Mouse (Mus musculus) forebrain, embryonic 12.5 days (tissue): Measurements from ENCODE around the gene H2al1i. TPM values are rescaled to one million over a fixed set of nuclear protein-coding genes. Genes with fewer than 3 reads are reported as not detected.
A peak's percentile ranks its signal among the peaks of the same experiment; 100 is the strongest.
"Not testable (repeated sequence)": the region's sequence is repeated elsewhere in the genome, so short reads cannot be mapped to it uniquely, and the experiment has no call there.

Experiments
- ATAC-seq: fragments of 200-750 bp; cut with Nextera tagmentation; 2 replicates; pipeline ENCODE4 v1.8.0; 2017; ENCODE audit warnings: moderate TSS enrichment; ENCODE audit not compliant: low FRiP score
- H3K27ac ChIP-seq: fragments of 300-500 bp; sonication (generic); 2 replicates; pipeline ENCODE4 v1.5.1; 2016; ENCODE audit warnings: mild to moderate bottlenecking
- H3K27me3 ChIP-seq: fragments of 300-500 bp; sonication (generic); 2 replicates; pipeline ENCODE4 v1.6.1; 2016; ENCODE audit warnings: mild to moderate bottlenecking
- H3K36me3 ChIP-seq: fragments of 300-500 bp; sonication (generic); replicated peaks from 2 replicates; pipeline ENCODE4 v1.6.1; 2016; ENCODE audit warnings: mild to moderate bottlenecking
- H3K4me1 ChIP-seq: fragments of 300-500 bp; sonication (generic); 2 replicates; pipeline ENCODE4 v1.6.1; 2016
- H3K4me2 ChIP-seq: fragments of 300-500 bp; sonication (generic); 2 replicates; pipeline ENCODE4 v1.6.1; 2016; ENCODE audit warnings: mild to moderate bottlenecking, moderate library complexity
- H3K4me3 ChIP-seq: fragments of 300-500 bp; sonication (generic); replicated peaks from 2 replicates; pipeline ENCODE4 v1.5.1; 2016; ENCODE audit warnings: mild to moderate bottlenecking
- H3K9ac ChIP-seq: fragments of 300-500 bp; sonication (generic); 2 replicates; pipeline ENCODE4 v1.6.1; 2016; ENCODE audit warnings: mild to moderate bottlenecking
- H3K9me3 ChIP-seq: fragments of 300-500 bp; sonication (generic); 2 replicates; pipeline ENCODE4 v1.6.1; 2016
- WGBS: fragments of 180-500 bp; shearing (Covaris S2); methylation state at CpG from one replicate; pipeline ENCODE4 v1.1.7; 2016; 5-methylcytosine and 5-hydroxymethylcytosine counted together
- polyA plus RNA-seq: library from polyadenylated mRNA; unstranded; fragments of >200 nt; fragmentation: Nextera tagmentation; extraction: Ambion mirVana; gene quantifications from 2 replicates; pipeline ENCODE4 v1.2.1, GENCODE M21; 2016

The H2al1i gene
- polyA plus RNA-seq, 1 experiment from 2014 or later, result not detected

DNA sequence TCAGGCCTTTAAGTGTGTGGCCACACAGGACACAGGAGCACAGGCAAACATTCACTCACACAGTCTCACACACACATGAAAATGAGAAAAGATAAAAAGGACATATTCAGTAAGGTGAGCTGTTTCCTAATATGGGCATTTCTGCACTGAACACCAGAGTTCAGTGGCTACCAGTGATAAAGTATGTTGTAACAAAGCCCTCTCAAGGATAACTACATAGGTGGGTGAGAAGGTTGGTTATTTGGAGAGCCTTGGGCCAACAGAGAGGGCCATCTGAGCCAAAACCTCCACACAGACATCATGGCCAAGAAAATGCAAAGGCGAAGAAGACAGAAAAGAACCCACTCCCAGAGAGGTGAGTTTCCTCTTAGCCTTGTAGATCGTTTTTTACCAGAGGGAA is 3.1 kb downstream of the H2al1i start, which contains the start of gene H2al1j:
Gene H2al1j (plus strand): TSS at position 301 of the 400 bp plus-strand sequence.
- H3K27me3 ChIP-seq, H3K36me3 ChIP-seq, H3K27ac ChIP-seq, H3K9me3 ChIP-seq, H3K4me1 ChIP-seq, H3K4me2 ChIP-seq, H3K9ac ChIP-seq, H3K4me3 ChIP-seq, ATAC-seq: not testable (repeated sequence)
- WGBS, result 93% methylated on average over 2 of the region's 2 CpGs

DNA sequence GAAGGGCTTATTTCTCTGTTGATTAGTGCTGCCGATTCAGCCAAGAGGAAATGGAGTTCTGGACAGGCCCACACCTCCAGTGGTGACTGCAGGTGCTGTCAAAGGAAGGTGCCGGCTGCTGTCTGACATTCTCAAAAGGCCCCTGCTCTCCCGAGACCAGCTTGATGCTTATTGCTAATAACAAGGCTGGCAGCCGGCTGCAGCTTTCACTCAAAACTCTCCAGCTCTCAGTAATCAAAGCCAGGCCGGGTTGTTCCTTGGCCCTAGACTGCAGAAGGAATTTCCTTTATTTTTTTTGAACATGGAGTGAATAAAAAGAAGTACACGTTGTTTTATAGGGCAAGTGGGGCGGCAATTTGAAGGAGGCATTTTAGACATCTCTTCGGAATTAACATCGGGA is 21.3 kb downstream of the H2al1i start:
- ATAC-seq, result no peak
- no peaks in the 10 kb centered on the region for H3K4me1 ChIP-seq
- H3K27ac ChIP-seq, result no peak overlapping the region
- no peak overlapping the region for H3K4me3 ChIP-seq
- no peak overlapping the region for H3K9ac ChIP-seq
- no peaks in the 10 kb centered on the region for H3K36me3 ChIP-seq
- H3K4me2 ChIP-seq, result no peak overlapping the region
- H3K9me3 ChIP-seq, result no peaks in the 10 kb centered on the region
- 62% methylated on average over 9 of the region's 9 CpGs for WGBS
- H3K27me3 ChIP-seq, result 0 out of 2 replicates have a peak, but pooled peaks cover 2% of the 10 kb centered on the region

DNA sequence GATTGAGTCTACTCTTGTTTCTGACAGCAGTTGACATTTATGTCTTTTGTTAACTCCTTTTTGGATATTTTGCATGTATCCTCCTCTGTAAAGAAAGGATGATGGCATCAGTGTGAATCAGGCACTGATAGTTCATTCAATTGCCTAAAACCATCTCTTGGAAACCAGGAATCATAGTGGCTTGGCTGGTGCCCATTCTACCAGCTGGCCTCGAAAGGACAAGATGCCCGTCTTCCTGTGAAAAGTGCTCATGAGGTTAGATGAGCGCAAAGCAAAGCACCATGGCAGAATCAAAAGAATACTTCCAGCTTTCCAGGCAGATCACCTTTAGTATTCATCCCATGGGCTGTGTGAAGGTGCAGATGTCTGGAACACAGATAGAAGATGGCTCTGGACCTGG is 22.3 kb downstream of the H2al1i start:
- H3K27me3 ChIP-seq, result 0 out of 2 replicates have a peak, but pooled peaks cover 2% of the 10 kb centered on the region
- no peaks in the 10 kb centered on the region for H3K4me1 ChIP-seq
- H3K36me3 ChIP-seq, result no peaks in the 10 kb centered on the region
- no peak overlapping the region for H3K9ac ChIP-seq
- H3K4me3 ChIP-seq, result no peak overlapping the region
- no peaks in the 10 kb centered on the region for H3K9me3 ChIP-seq
- no peak overlapping the region for H3K27ac ChIP-seq
- 92% methylated on average over 3 of the region's 3 CpGs for WGBS
- no peak for ATAC-seq
- no peak overlapping the region for H3K4me2 ChIP-seq

DNA sequence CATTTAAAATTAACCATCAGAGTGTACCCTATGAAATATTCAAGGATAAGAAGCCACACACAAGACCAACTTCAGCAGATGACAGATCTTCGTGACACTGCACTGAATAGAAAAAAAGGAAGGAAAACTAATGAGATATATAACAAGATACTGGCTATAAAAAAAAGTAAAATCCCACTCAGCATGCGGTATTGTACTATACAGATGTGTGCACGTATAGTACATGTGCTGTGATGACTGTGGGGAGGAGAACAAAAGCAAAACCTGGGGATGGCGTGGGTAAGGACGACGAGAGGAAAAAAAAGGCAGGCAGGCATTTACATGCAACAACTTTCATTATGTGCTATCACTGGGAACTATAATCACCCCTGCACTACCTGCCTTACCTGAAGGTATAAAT is 36.4 kb downstream of the H2al1i start:
- WGBS, result 84% methylated on average over 6 of the region's 6 CpGs
- no peak for ATAC-seq

DNA sequence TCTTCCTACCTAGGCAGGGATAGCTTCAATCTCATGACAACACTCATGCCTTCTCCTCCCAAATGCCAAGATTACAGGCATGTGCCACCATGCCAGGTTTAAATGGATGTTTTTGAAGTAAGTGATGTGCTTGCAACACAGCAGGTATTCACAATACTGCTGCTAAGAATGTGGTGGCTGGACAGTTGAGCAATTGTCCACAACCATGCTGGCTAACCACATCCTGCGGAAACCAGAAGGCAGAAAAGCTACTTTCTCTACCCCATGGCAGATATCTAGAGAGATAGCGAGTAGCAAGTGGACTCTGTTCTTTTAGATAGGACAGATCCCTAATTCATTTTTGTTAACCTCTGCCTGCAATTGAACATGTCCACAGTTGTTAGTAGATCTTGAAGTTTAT is 36.8 kb downstream of the H2al1i start:
- no peak overlapping the region for H3K4me2 ChIP-seq
- H3K9ac ChIP-seq, result no peak overlapping the region
- H3K27ac ChIP-seq, result no peak overlapping the region
- no peaks in the 10 kb centered on the region for H3K4me1 ChIP-seq
- H3K36me3 ChIP-seq, result no peaks in the 10 kb centered on the region
- no peak for ATAC-seq
- H3K4me3 ChIP-seq, result no peak overlapping the region
- 90% methylated on average over 2 of the region's 2 CpGs for WGBS
- no peaks in the 10 kb centered on the region for H3K9me3 ChIP-seq
- H3K27me3 ChIP-seq, result peaks cover 15% of the 10 kb centered on the region

More for the DNA sequence above, 36.4 kb downstream of the H2al1i start:
- Histone ChIP-seq H3K27ac (no peak overlapping the region), H3K4me3 (no peak overlapping the region), H3K27me3 (peaks cover 15% of the 10 kb centered on the region), H3K9me3 (no peaks in the 10 kb centered on the region), H3K4me1 (no peaks in the 10 kb centered on the region), H3K36me3 (no peaks in the 10 kb centered on the region), H3K9ac (no peak overlapping the region), H3K4me2 (no peak overlapping the region)

DNA sequence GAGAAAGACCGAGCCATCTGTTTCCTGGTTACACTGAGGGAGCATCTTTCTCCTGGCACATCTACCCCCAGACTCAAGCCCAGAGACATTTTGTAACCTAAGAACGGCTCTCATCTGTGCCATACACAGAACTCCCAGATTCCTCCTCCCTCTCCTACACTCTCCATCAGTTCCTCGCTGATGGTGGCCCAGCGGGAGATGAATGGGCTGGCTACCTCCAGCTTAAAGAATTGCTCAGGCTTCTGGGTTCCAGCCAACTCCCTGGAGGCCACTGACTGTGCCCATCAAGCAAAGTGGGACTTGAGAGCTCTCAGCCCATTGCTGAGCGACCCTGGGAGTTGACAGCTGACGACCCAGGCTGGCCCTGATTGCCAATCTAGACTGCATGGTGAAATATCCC is 39.4 kb downstream of the H2al1i start:
- H3K9me3 ChIP-seq, result no peaks in the 10 kb centered on the region
- H3K9ac ChIP-seq, result no peak overlapping the region
- H3K4me1 ChIP-seq, result no peaks in the 10 kb centered on the region
- H3K27me3 ChIP-seq, result peaks cover 17% of the 10 kb centered on the region
- H3K27ac ChIP-seq, result no peak overlapping the region
- H3K36me3 ChIP-seq, result no peaks in the 10 kb centered on the region
- peak; percentile 65; the same call in 1 of the 2 replicates for ATAC-seq
- no peak overlapping the region for H3K4me3 ChIP-seq
- H3K4me2 ChIP-seq, result no peak overlapping the region
- WGBS, result 50% methylated on average over 6 of the region's 6 CpGs

DNA sequence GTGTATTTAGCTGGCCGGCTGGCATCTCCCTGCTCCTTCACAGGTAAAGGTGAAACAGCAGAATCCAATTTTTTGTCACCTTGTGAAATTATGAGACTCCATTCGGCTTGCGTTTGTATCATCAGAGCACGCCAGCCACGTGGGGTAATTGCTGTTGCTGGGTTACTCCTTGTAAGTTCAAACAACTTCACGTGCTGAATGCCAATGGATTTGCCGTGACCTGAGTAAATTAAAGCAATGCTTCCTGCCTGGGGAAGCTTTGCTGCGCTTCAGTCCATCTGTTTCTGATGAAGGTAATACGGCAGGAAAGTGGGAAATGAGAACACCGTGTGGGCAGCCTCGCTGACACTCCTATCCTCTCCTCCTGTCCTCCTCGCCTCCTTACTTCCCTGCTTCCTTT is 40.7 kb downstream of the H2al1i start:
- Histone ChIP-seq H3K9ac (no peak overlapping the region), H3K36me3 (no peaks in the 10 kb centered on the region), H3K4me3 (no peak overlapping the region), H3K27me3 (peaks cover 15% of the 10 kb centered on the region), H3K4me2 (no peak overlapping the region), H3K4me1 (no peaks in the 10 kb centered on the region), H3K27ac (no peak overlapping the region), H3K9me3 (no peaks in the 10 kb centered on the region)
- no peak for ATAC-seq
- whole genome bisulfite sequencing, result 76% methylated on average over 12 of the region's 12 CpGs

Other genes with a start within 250 kb of the H2al1i start
- gene H2al1a, start 25.4 kb upstream of the H2al1i start, polyA plus RNA-seq, result not detected in 2 replicates
- not detected in 2 replicates for gene H2al1b, start 22.2 kb upstream of the H2al1i start, polyA plus RNA-seq
- not detected in 2 replicates for gene H2al1c, start 19.0 kb upstream of the H2al1i start, polyA plus RNA-seq
- gene H2al1d, start 15.8 kb upstream of the H2al1i start, polyA plus RNA-seq, result not detected in 2 replicates
- gene H2al1e, start 12.7 kb upstream of the H2al1i start, polyA plus RNA-seq, result not detected in 2 replicates
- gene H2al1f, start 9.5 kb upstream of the H2al1i start, polyA plus RNA-seq, result not detected in 2 replicates
- gene H2al1g, start 6.4 kb upstream of the H2al1i start, polyA plus RNA-seq, result not detected in 2 replicates
- not detected in 2 replicates for gene H2al1h, start 3.2 kb upstream of the H2al1i start, polyA plus RNA-seq
- gene H2al1j, start 3.2 kb downstream of the H2al1i start, polyA plus RNA-seq, result not detected in 2 replicates